Mouse (Mus musculus) olfactory bulb, adult 2 months (tissue): ENCODE measurements at regions not wholly inside any gene's neighbourhood (a gene's known extent, or its start where the extent isn't known, plus 50 kb on each side); places are given as distances from the start of the nearest gene placed in this dataset.

Experiments
- H3K27ac ChIP-seq: fragments of 200-500 bp; 2 replicates; pipeline ENCODE4 v1.5.1; 2012; ENCODE audit warnings: low read depth, low read length; ENCODE audit not compliant: insufficient read depth
- H3K4me1 ChIP-seq: fragments of 200-500 bp; 2 replicates; pipeline ENCODE4 v1.6.1; 2012; ENCODE audit warnings: low read length; ENCODE audit not compliant: control insufficient read depth, insufficient read depth
- H3K4me3 ChIP-seq: fragments of 200-500 bp; 2 replicates; pipeline ENCODE4 v1.5.1; 2012; ENCODE audit warnings: mild to moderate bottlenecking, low read depth, low read length, moderate library complexity; ENCODE audit not compliant: insufficient read depth
- CTCF ChIP-seq: fragments of 200-500 bp; IDR thresholded peaks from 2 replicates; pipeline ENCODE4 v1.5.1; 2012; ENCODE audit warnings: low read depth, mild to moderate bottlenecking, low read length, moderate library complexity; ENCODE audit not compliant: insufficient read depth
- POLR2A ChIP-seq: fragments of 200-500 bp; IDR thresholded peaks from 2 replicates; pipeline ENCODE4 v1.6.1; 2012; ENCODE audit warnings: mild to moderate bottlenecking, low read depth, low read length, moderate library complexity; ENCODE audit not compliant: insufficient read depth
- WGBS: fragments of 180-500 bp; shearing (Covaris S2); methylation state at CpG from one replicate; pipeline ENCODE4 v1.1.7; 2018; 5-methylcytosine and 5-hydroxymethylcytosine counted together

GRCm38 (mm10) chr4:154750440-154751107 lies 82.9 kb upstream of the Actrt2 start:
- WGBS: 67% methylated on average over 14 of the region's 14 CpGs
- Histone ChIP-seq H3K4me3 (no peak overlapping the region), H3K27ac (no peak overlapping the region), H3K4me1 (peaks cover 6% of the 10 kb centered on the region; the same call in 1 of the 2 replicates)
- TF ChIP-seq POLR2A (no peak), CTCF (no peak)

- Histone ChIP-seq H3K4me3 (no peak overlapping the region), H3K27ac (no peak overlapping the region), H3K4me1 (peaks cover 6% of the 10 kb centered on the region; the same call in 1 of the 2 replicates)
- 42% methylated on average over 8 of the region's 8 CpGs for WGBS
- TF ChIP-seq POLR2A (no peak), CTCF (no peak)
Observed at GRCm38 (mm10) chr4:154754445-154754844, 82.8 kb upstream of the Ttc34 start.

DNA sequence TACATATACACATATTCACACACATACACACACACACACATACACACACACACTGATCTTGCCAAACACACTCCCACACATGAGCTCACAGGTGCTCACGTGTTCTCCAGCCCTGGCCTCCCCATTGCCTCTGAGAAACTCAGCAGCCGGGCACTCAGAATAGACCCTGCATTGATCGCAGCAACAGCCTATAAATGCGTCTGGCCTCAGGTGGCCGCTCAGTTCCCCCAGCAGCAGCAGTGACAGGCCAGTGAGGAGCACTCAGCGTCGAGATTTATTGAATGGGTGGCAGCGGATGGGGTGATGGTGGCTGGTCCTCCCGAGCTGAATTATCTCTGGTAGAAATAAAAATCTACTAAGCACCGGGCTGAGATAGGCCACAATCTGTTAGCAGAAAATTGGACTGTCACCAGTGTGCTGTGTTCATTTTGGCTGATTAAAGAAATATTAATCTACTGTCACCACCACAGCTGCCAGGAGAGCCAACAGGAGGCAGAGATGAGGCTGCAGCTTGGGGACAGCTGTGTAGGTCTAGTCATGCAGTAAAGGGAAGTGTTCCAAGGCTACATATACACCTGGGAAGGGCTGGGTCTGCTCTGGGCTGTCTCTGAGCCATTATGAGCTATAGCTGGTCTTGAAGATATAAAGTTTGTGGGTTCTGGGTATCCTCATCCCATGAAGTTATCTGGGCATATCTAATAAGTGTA lies 80.4 kb upstream of the Ttc34 start:
- no peak for TF ChIP-seq POLR2A
- TF ChIP-seq CTCF: no peak
- H3K27ac ChIP-seq: no peak overlapping the region
- H3K4me3 ChIP-seq: no peak overlapping the region
- no peaks in the 10 kb centered on the region for H3K4me1 ChIP-seq
- WGBS: 88% methylated on average over 10 of the region's 10 CpGs

DNA sequence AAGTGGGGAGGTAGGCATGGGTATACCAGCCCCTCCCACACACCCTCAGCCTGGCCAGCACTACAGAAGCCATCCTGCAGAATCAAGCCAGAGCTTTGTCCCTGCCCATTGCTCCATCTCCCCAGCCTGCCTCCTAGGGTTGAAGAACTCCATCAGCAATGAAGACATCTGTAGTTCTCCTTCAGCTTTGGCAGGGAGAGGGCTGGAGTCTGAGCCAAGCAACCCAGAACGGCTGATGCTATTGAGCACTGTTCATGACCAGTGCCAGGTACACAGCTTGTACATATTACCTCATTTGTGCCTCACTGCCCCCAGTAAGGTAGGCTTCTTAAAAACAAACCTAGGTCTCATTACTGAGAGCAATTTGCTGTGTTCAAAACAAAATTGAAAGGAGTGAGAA lies 77.4 kb upstream of the Ttc34 start:
- H3K4me1 ChIP-seq: peaks cover 8% of the 10 kb centered on the region; the same call in 1 of the 2 replicates
- TF ChIP-seq POLR2A (no peak), CTCF (no peak)
- H3K4me3 ChIP-seq: no peak overlapping the region
- 54% methylated on average over 1 of the region's 1 CpGs for WGBS
- no peak overlapping the region for H3K27ac ChIP-seq

- no peak overlapping the region for H3K27ac ChIP-seq
- TF ChIP-seq POLR2A: no peak
- TF ChIP-seq CTCF: no peak
- peaks cover 8% of the 10 kb centered on the region; the same call in 1 of the 2 replicates for H3K4me1 ChIP-seq
- 60% methylated on average over 6 of the region's 6 CpGs for WGBS
- no peak overlapping the region for H3K4me3 ChIP-seq
Observed at GRCm38 (mm10) chr4:154764238-154764637, 73.0 kb upstream of the Ttc34 start.

DNA sequence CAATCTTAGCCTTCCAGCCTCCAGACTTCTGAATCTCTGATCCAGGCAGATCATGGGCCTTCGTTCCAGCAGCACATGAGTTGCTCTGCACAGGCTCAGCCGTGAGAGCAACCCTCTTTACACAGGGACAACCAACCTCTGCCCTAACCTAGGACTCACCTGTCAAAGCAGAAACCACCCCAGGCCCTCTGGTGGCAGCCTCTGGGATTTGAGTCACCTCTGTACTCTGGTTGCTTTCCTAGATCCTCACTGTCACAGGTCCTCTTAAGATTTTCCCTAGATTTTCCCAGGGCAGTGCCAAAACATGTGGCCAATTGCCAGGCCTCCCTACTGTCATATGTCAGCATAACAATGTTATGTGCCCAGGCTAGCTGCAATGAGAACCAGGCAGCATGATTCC lies 71.1 kb upstream of the Ttc34 start:
- Histone ChIP-seq H3K4me3 (no peak overlapping the region), H3K27ac (no peak overlapping the region), H3K4me1 (peaks cover 8% of the 10 kb centered on the region; the same call in 1 of the 2 replicates)
- no peak for TF ChIP-seq CTCF
- TF ChIP-seq POLR2A: no peak
- 79% methylated on average over 2 of the region's 2 CpGs for WGBS

DNA sequence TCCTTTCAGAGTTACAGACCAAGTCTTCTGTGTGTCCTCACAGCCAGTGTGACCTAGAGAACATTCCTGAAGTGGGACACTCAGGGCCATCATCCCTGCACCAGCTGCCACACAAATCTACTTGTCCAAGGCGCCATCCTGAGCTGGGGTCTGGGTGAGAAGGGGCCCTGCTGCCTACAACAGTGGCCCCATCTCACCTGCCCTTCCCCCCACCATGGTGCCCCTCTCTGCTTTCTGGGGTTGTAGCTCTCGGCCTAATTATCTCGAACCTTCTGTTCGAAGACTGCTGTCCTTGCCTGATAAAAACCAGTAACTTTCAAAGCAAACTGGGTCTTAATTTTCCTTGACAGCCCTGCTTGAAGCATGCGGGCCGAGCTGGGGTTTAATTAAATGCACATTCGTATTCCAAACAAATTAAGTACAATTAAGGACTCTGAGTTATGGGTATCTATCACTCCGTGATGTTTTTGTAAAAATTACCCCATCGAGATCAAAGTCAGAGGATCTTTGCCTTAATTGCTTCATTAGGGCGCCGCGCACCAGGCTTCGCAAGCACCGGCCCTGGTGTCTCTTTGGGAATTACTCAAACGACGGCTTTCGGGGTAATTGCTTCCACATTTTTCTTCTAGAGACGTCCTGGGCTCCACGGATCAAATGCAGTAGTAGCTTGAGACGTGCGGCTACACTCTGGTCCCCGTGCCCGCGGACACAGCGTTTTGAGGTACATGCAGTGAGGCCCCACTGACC lies 65.8 kb upstream of the Ttc34 start:
- no peak overlapping the region for H3K4me3 ChIP-seq
- no peak for TF ChIP-seq CTCF
- no peak for TF ChIP-seq POLR2A
- 62% methylated on average over 25 of the region's 25 CpGs for WGBS
- no peaks in the 10 kb centered on the region for H3K4me1 ChIP-seq
- H3K27ac ChIP-seq: no peak overlapping the region

DNA sequence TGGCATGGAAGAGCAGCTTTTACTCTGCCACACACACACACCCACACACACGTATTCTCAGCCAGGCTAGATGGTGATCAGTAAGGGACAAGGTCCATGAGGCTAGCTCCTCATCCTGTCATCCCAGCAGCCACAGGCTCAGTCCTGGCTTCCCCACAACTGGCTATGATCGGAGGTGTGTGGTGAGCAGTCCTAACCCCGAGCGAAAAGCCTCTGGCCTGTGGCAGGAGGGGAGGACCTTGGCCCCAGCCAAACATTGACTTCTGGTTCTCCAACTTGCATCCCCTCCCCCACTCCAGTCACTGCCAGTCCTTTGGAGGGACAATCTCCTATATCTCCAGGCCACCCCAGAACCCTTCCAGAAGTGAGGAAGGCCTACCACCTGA lies 65.2 kb upstream of the Ttc34 start:
- Histone ChIP-seq H3K4me1 (no peaks in the 10 kb centered on the region), H3K4me3 (no peak overlapping the region), H3K27ac (no peak overlapping the region)
- no peak for TF ChIP-seq POLR2A
- TF ChIP-seq CTCF: no peak
- 81% methylated on average over 4 of the region's 4 CpGs for WGBS

DNA sequence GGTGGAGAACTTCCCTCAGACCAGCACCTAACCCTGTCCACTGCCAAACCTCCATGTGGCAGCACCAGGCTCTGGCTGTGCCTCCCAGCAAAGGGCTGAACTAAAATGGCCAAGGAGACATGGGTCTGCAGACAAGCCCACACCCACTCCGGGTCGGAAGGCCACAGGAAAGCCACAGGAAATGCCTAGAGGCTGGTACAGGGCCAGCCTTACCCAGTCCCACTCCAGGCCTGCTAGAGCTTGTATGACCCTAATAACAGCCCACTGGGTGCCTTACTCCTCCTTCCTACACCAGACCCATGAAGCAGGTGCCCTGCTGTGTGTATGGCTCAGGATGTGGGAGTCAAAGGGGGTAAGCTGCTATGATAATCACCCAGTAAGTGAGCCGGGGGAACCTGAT lies 63.4 kb upstream of the Ttc34 start:
- no peaks in the 10 kb centered on the region for H3K4me1 ChIP-seq
- TF ChIP-seq CTCF (no peak), POLR2A (no peak)
- WGBS: 85% methylated on average over 3 of the region's 3 CpGs
- H3K27ac ChIP-seq: no peak overlapping the region
- no peak overlapping the region for H3K4me3 ChIP-seq
